Mouse (Mus musculus) lung, adult 2 months (tissue): ENCODE data around the gene Ppfia3.

Experiments used
- CTCF ChIP-seq: fragments of 200-500 bp; IDR thresholded peaks from 2 replicates; pipeline ENCODE4 v1.5.1; 2011; ENCODE audit warnings: mild to moderate bottlenecking, low read length, control low read depth; ENCODE audit not compliant: insufficient read depth
- POLR2A ChIP-seq: fragments of 200-500 bp; IDR thresholded peaks from 2 replicates; pipeline ENCODE4 v1.6.1; 2011; ENCODE audit warnings: low read depth, mild to moderate bottlenecking, control low read depth, low read length, borderline replicate concordance; ENCODE audit errors: extremely low read depth

DNA sequence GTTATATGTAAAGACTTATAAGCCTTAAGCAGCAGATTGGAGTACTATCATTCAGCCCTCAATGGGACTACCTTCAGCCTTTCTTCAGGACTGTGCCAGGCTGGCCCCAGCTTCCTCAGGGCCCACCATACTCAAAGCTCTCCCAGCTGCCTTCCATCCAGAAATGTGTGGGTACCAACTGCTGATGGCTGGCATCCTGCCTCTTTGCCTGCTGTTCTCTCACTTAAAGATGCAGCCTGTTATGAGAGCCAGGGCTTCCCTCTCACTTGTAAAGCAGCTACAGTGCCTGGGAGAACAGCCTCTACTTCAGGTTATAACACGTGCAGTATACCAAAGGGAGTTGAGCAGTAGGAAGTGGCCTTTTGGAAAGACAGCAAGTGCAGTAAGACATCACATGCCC is 9.2 kb upstream of the Ppfia3 start:
- TF ChIP-seq POLR2A (no peak), CTCF (no peak)
